Mouse (Mus musculus) CH12.LX (cell line): ENCODE results near the gene Cd99l2.

Experiments
- CTCF ChIP-seq, 2 experiments: IDR thresholded peaks in 1 of 2; conservative IDR thresholded peaks in 1 of 2; 2 replicates each; pipeline ENCODE4 v1.5.1; 2011 to 2012; ENCODE audit warnings: low read depth in 2 of 2, low read length in 2 of 2, improper control_type of control experiment in 1 of 2, inconsistent platforms in 1 of 2, mild to moderate bottlenecking in 1 of 2, moderate library complexity in 1 of 2
- E2F4 ChIP-seq: IDR thresholded peaks from 2 replicates; pipeline ENCODE4 v1.6.1; 2011; ENCODE audit warnings: low read depth, low read length, improper control_type of control experiment; ENCODE audit not compliant: insufficient replicate concordance
- EP300 ChIP-seq: IDR thresholded peaks from 2 replicates; pipeline ENCODE4 v1.6.1; 2011; ENCODE audit warnings: low read length, improper control_type of control experiment
- JUND ChIP-seq: conservative IDR thresholded peaks from 2 replicates; pipeline ENCODE4 v1.6.1; 2011; ENCODE audit warnings: low read depth, low read length, improper control_type of control experiment
- PAX5 ChIP-seq: IDR thresholded peaks from 2 replicates; pipeline ENCODE4 v1.6.1; 2012; ENCODE audit warnings: low read length, inconsistent platforms, mixed read lengths
- POLR2A ChIP-seq: IDR thresholded peaks from 2 replicates; pipeline ENCODE4 v1.6.1; 2011; ENCODE audit warnings: low read depth, mild to moderate bottlenecking, improper control_type of control experiment, low read length
- TBP ChIP-seq: conservative IDR thresholded peaks from 2 replicates; pipeline ENCODE4 v1.6.1; 2011; ENCODE audit warnings: low read depth, low read length, improper control_type of control experiment
- TCF12 ChIP-seq: IDR thresholded peaks from 2 replicates; pipeline ENCODE4 v1.6.1; 2014; ENCODE audit warnings: low read depth, mild to moderate bottlenecking, inconsistent platforms, low read length, improper control_type of control experiment
- ZKSCAN1 ChIP-seq: IDR thresholded peaks from 2 replicates; pipeline ENCODE4 v1.6.1; 2012; ENCODE audit warnings: low read depth, inconsistent platforms, low read length, improper control_type of control experiment, borderline replicate concordance

- TF ChIP-seq ZKSCAN1 (no peak), CTCF (conservative IDR thresholded peaks at IDR 0.05 in 1 of 2, IDR thresholded peaks at IDR 0.05 in 1 of 2; ENCODE audit: low read depth in 2 of 2, low read length in 2 of 2) (no peak), TBP (no peak), POLR2A (no peak), EP300 (no peak), PAX5 (no peak), E2F4 (no peak), JUND (no peak), TCF12 (no peak)
These were observed 33.1 kb upstream of the Cd99l2 start for GRCm38 (mm10) chrX:71525593-71526299.
